Mouse (Mus musculus) midbrain, embryonic 14.5 days (tissue): ENCODE measurements around the gene Nup62. TPM values are rescaled to one million over a fixed set of nuclear protein-coding genes. Genes with fewer than 3 reads are reported as not detected.
A peak's percentile ranks its signal among the peaks of the same experiment; 100 is the strongest.
"Not testable (repeated sequence)": the region's sequence is repeated elsewhere in the genome, so short reads cannot be mapped to it uniquely, and the experiment has no call there.

Source experiments
- ATAC-seq: fragments of 200-750 bp; cut with Nextera tagmentation; 2 replicates; pipeline ENCODE4 v1.8.0; 2017; ENCODE audit warnings: moderate number of reproducible peaks, moderate library complexity; ENCODE audit not compliant: low FRiP score, low TSS enrichment
- DNase-seq: peaks from one replicate; pipeline ENCODE4 v3.0.0-alpha.2; 2015
- H3K27ac ChIP-seq: fragments of 300-500 bp; sonication (generic); replicated peaks from 2 replicates; pipeline ENCODE4 v1.5.1; 2014; ENCODE audit warnings: mild to moderate bottlenecking, low read depth, low read length, moderate library complexity
- H3K27me3 ChIP-seq: fragments of 300-500 bp; sonication (generic); 2 replicates; pipeline ENCODE4 v1.6.1; 2014; ENCODE audit warnings: low read length, control low read depth, mixed read lengths; ENCODE audit not compliant: control insufficient read depth, insufficient read depth
- H3K36me3 ChIP-seq: fragments of 300-500 bp; sonication (generic); 2 replicates; pipeline ENCODE4 v1.6.1; 2014; ENCODE audit warnings: low read length, control low read depth; ENCODE audit not compliant: control insufficient read depth, insufficient read depth
- H3K4me1 ChIP-seq: fragments of 300-500 bp; sonication (generic); 2 replicates; pipeline ENCODE4 v1.6.1; 2014; ENCODE audit warnings: mild to moderate bottlenecking, antibody characterized with exemption, low read length, control low read depth; ENCODE audit not compliant: control insufficient read depth, insufficient read depth
- H3K4me2 ChIP-seq: fragments of 300-500 bp; sonication (generic); 2 replicates; pipeline ENCODE4 v1.6.1; 2014; ENCODE audit warnings: mild to moderate bottlenecking, low read length, moderate library complexity
- H3K4me3 ChIP-seq: fragments of 300-500 bp; sonication (generic); replicated peaks from 2 replicates; pipeline ENCODE4 v1.5.1; 2014; ENCODE audit warnings: low read depth, low read length
- H3K9ac ChIP-seq: fragments of 300-500 bp; sonication (generic); replicated peaks from 2 replicates; pipeline ENCODE4 v1.6.1; 2014; ENCODE audit warnings: mild to moderate bottlenecking, low read length, moderate library complexity
- H3K9me3 ChIP-seq: fragments of 300-500 bp; sonication (generic); 2 replicates; pipeline ENCODE4 v1.6.1; 2016; ENCODE audit warnings: low read length, control low read depth, mixed read lengths; ENCODE audit not compliant: control insufficient read depth
- WGBS: fragments of 180-500 bp; shearing (Covaris S2); extraction: QIAGEN DNeasy Blood & Tissue Kit; methylation state at CpG from one replicate; pipeline ENCODE4 v1.1.7; 2014; 5-methylcytosine and 5-hydroxymethylcytosine counted together
- polyA plus RNA-seq: library from polyadenylated mRNA; unstranded; fragments of >200 nt; fragmentation: Nextera tagmentation; extraction: Ambion mirVana; gene quantifications from 2 replicates; pipeline ENCODE4 v1.2.1, GENCODE M21; 2014

The Nup62 gene
- polyA plus RNA-seq, 1 experiment from 2014 or later: 29.1 TPM

- Histone ChIP-seq H3K9me3 (no peaks in the 10 kb centered on the region), H3K36me3 (peaks cover 45% of the 10 kb centered on the region), H3K27ac (0 out of 2 replicates have a peak overlapping the region, but pooled peaks have one; percentile 20), H3K4me3 (peak overlapping the region; percentile 99), H3K27me3 (no peaks in the 10 kb centered on the region), H3K4me1 (peaks cover 28% of the 10 kb centered on the region), H3K4me2 (peak overlapping the region; percentile 95), H3K9ac (peak overlapping the region; percentile 99; the same call in 1 of the 2 replicates)
- WGBS: 76% methylated on average over 18 of the region's 19 CpGs
- ATAC-seq: no peak
- DNase-seq: no peak
These were observed 51.3 kb downstream of the Nup62 start for GRCm38 (mm10) chr7:44867010-44867702.

GRCm38 (mm10) chr7:44867802-44868201 is 51.9 kb downstream of the Nup62 start:
- peak overlapping the region; percentile 99; the same call in 1 of the 2 replicates for H3K9ac ChIP-seq
- H3K4me2 ChIP-seq: peak overlapping the region; percentile 95
- no peak for ATAC-seq
- H3K27ac ChIP-seq: no peak overlapping the region
- H3K27me3 ChIP-seq: no peaks in the 10 kb centered on the region
- H3K9me3 ChIP-seq: no peaks in the 10 kb centered on the region
- H3K4me3 ChIP-seq: peak overlapping the region; percentile 99
- DNase-seq: no peak
- H3K4me1 ChIP-seq: peaks cover 28% of the 10 kb centered on the region
- WGBS: 44% methylated on average over 9 of the region's 9 CpGs
- peaks cover 39% of the 10 kb centered on the region for H3K36me3 ChIP-seq

DNA sequence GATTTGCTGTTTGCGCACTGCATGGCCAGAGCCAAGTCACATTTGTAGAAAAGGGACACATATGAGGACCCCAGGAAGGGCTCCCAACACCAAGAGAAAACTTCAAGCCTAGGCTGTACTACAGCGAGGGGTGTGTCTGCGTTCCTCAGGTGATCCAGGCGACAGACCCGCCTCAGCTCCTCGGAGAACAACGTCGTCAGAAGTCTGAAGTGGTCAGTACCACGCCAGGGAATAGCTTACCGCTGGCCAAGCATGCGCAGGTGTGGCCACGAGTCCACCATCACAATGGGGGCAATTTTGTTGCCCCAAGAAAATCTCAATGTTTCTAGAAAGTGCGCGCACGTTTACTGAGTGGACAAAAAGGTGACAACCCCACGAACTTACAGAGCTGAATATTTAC is 52.6 kb downstream of the Nup62 start:
- DNase-seq (no peak), ATAC-seq (no peak)
- Histone ChIP-seq H3K4me1 (peaks cover 28% of the 10 kb centered on the region), H3K4me3 (peak overlapping the region; percentile 99), H3K27ac (peak overlapping the region; percentile 100), H3K27me3 (no peaks in the 10 kb centered on the region), H3K9ac (peak overlapping the region; percentile 99), H3K9me3 (no peaks in the 10 kb centered on the region), H3K4me2 (peak overlapping the region; percentile 95), H3K36me3 (peaks cover 32% of the 10 kb centered on the region)
- WGBS: 6% methylated on average over 16 of the region's 16 CpGs

GRCm38 (mm10) chr7:44868919-44869696 is 53.2 kb downstream of the Nup62 start:
- Histone ChIP-seq H3K9me3 (no peaks in the 10 kb centered on the region), H3K9ac (peak overlapping the region; percentile 99), H3K4me3 (peak overlapping the region; percentile 99), H3K36me3 (peaks cover 26% of the 10 kb centered on the region), H3K27me3 (no peaks in the 10 kb centered on the region), H3K4me1 (peaks cover 28% of the 10 kb centered on the region), H3K4me2 (peak overlapping the region; percentile 95), H3K27ac (peak overlapping the region; percentile 100)
- ATAC-seq (peak; percentile 32), DNase-seq (peak; percentile 80)
- under 1% methylated on average over 108 of the region's 108 CpGs for WGBS

DNA sequence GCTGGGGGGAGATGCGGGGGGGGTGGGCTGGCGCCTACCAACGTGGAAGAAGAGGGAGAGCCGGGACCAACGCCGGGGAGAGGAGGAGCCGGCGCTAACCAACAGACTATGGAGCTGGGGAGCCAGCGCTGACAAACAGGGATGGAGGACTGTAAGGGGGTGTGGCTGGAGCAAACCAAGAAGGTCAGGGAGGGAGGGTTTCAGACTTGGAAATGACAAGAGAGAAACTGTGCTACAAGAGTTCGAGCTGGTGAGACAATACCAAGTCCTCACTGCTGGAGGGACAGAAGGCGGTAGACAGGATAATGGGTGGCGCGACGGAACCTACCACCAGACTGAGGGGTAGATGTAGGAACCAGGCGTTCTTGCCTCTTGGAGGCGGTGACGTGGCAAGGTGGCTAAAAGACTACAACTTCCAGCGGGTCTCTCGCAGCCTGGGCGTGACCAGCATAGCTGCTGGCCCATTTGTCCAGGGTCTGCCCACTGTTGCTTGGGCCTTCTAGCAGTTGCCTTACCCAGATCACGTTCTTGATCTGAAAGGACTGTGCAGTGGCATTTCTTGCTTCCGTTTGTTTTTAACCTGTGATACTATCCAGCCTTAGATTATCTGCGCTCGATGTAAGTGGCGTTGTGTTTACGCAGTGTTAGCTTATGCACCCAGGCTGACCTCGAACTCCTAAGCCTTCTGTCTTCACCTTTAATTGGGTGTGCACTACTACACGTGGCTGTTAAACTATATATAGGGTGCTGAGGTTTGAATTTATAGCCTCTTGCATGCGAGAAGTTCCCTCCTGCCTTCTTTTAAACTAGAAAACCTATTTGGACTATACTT is 54.0 kb downstream of the Nup62 start, which contains the start of gene Ptov1:
Gene Ptov1 (minus strand): TSS at position 92 of the 832 bp plus-strand sequence.
- Histone ChIP-seq H3K27me3 (no peaks in the 10 kb centered on the region), H3K4me1 (peaks cover 28% of the 10 kb centered on the region), H3K9me3 (no peaks in the 10 kb centered on the region), H3K36me3 (peaks cover 18% of the 10 kb centered on the region), H3K4me2 (peak within 1 kb of the TSS; percentile 95), H3K27ac (peak within 1 kb of the TSS; percentile 100), H3K9ac (peak within 1 kb of the TSS; percentile 99), H3K4me3 (peak within 1 kb of the TSS; percentile 99)
- ATAC-seq: peak; percentile 94
- WGBS: 10% methylated on average over 29 of the region's 29 CpGs
- peak; percentile 96 for DNase-seq

DNA sequence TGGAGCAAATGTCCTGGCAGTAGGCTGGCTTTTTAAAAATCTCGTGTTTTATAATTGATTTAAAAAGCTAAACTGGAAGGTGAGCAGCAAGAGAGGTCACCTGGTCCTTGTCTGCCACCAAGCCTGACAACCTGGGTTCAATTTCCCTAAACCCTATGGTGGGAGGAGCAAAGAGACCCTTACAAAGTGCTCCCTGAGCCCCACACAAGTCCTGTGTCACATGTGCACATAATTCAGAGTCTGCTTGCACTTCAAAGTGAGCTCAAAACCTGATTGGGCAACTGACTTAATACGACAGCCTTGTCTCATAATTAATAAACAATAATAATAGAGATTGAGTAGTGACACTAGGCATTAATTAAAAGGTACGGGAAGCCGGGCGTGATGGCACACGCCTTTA is 54.7 kb downstream of the Nup62 start:
- ATAC-seq (no peak), DNase-seq (no peak)
- Histone ChIP-seq H3K4me1 (peaks cover 28% of the 10 kb centered on the region), H3K9me3 (no peaks in the 10 kb centered on the region), H3K36me3 (peaks cover 13% of the 10 kb centered on the region), H3K27me3 (no peaks in the 10 kb centered on the region), H3K4me3 (peak overlapping the region; percentile 99; the same call in 1 of the 2 replicates), H3K4me2 (peak overlapping the region; percentile 95), H3K9ac (peak overlapping the region; percentile 34), H3K27ac (peak overlapping the region; percentile 100)
- WGBS: 81% methylated on average over 6 of the region's 6 CpGs

DNA sequence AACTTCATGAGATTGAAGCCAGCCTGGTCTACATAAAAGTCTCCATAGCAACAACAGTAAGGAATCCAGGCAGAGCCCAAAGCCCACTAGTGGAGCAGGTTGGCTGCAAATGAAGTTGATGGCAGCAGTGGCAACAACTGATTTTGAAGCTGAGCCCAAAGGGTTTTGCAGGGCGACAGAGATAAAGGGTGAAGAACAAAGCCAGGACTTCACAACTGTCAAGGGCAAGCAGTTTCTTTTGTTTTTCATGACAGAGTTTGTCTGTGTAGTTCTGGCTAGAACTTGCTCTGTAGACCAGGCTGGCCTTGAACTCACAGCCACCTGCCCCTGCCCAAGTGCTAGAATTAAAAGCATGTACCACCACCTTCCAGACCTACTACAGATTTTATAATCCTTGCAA is 55.3 kb downstream of the Nup62 start:
- DNase-seq (no peak), ATAC-seq (no peak)
- Histone ChIP-seq H3K9me3 (no peaks in the 10 kb centered on the region), H3K36me3 (peaks cover 16% of the 10 kb centered on the region), H3K4me3 (no peak overlapping the region), H3K9ac (no peak overlapping the region), H3K27ac (no peak overlapping the region), H3K27me3 (no peaks in the 10 kb centered on the region), H3K4me1 (peaks cover 25% of the 10 kb centered on the region), H3K4me2 (no peak overlapping the region)
- 30% methylated on average over 1 of the region's 1 CpGs for WGBS

- H3K27ac ChIP-seq, H3K9ac ChIP-seq, DNase-seq, H3K9me3 ChIP-seq, H3K4me3 ChIP-seq, H3K4me2 ChIP-seq, H3K27me3 ChIP-seq, ATAC-seq: not testable (repeated sequence)
- peaks cover 19% of the 10 kb centered on the region for H3K4me1 ChIP-seq
- 97% methylated on average over 2 of the region's 2 CpGs for WGBS
- peaks cover 16% of the 10 kb centered on the region for H3K36me3 ChIP-seq
These were observed 55.9 kb downstream of the Nup62 start for GRCm38 (mm10) chr7:44871774-44872173.
